Mouse (Mus musculus) megakaryocyte, embryonic 14.5 days (primary cell): Measurements from ENCODE around the gene Nup107. TPM values are rescaled to one million over a fixed set of nuclear protein-coding genes. Genes with fewer than 3 reads are reported as not detected.
"Not testable (repeated sequence)": the region's sequence is repeated elsewhere in the genome, so short reads cannot be mapped to it uniquely, and the experiment has no call there.

ENCODE experiments used
- H3K27me3 ChIP-seq: replicated peaks from 2 replicates; pipeline ENCODE3; 2012; ENCODE audit warnings: inconsistent platforms
- H3K36me3 ChIP-seq: replicated peaks from 2 replicates; pipeline ENCODE3; 2012; ENCODE audit warnings: low read length, inconsistent platforms, mixed read lengths
- H3K4me1 ChIP-seq: 2 replicates; pipeline ENCODE4 v1.6.1; 2012; ENCODE audit warnings: inconsistent platforms
- H3K4me3 ChIP-seq: replicated peaks from 2 replicates; pipeline ENCODE3; 2012; ENCODE audit warnings: moderate library complexity, mild to moderate bottlenecking, inconsistent platforms
- H3K9me3 ChIP-seq: 2 replicates; pipeline ENCODE4 v1.6.1; 2012; ENCODE audit warnings: inconsistent platforms
- FLI1 ChIP-seq: IDR thresholded peaks from 2 replicates; pipeline ENCODE4 v1.6.1; 2012; ENCODE audit warnings: low read length, inconsistent platforms, mixed read lengths
- GATA1 ChIP-seq: IDR thresholded peaks from 3 replicates; pipeline ENCODE4 v1.6.1; 2012; ENCODE audit warnings: mixed read lengths, low read length, inconsistent platforms, borderline replicate concordance
- polyA plus RNA-seq: library from polyadenylated mRNA; stranded (reverse); fragments of >175 nt; gene quantifications from 2 replicates; pipeline ENCODE4 v1.2.3, GENCODE M21; 2012; ENCODE audit warnings: low replicate concordance; ENCODE audit not compliant: insufficient read depth

Gene Nup107
- polyA plus RNA-seq, 1 experiment, result 10.8 TPM

DNA sequence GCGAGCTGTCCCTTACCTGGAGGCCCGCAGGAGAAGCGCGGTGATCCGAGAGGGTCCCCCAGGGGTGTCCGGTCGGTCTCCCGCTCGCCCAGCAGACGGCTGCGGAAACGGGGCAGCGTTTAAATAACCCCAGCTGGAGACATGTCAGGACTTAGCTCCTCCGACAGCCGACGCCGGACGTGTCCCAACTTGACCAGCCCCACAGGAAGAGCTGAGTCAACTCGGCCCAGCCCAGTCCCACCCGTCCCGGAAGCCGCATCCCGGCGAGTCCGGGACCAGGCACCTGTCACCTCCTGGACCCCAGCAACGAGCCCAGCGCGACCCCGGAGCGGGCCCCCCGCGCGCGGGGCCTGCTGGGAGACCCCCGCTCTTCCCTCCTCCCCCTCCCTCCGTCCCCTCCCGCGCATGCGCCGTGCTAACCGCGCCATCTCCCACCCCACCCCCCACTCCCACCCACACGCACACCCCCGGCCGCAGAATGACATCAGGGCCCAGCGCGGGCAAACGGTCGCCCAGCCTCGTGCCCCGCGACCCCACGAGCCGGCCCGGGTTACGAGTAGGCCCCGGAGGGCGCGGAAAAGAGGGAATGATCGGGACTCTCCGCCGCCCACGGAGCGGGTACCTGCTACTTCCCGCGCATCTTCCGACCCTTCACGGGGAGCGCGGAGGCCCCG, 82.4 kb downstream of the Nup107 start:
- peak overlapping the region; percentile 94 for H3K4me3 ChIP-seq
- no peaks in the 10 kb centered on the region for H3K27me3 ChIP-seq
- H3K9me3 ChIP-seq, result no peaks in the 10 kb centered on the region
- H3K4me1 ChIP-seq, result peaks cover 65% of the 10 kb centered on the region
- TF ChIP-seq FLI1, result no peak; the same call in 1 of the 2 replicates
- TF ChIP-seq GATA1, result no peak
- H3K36me3 ChIP-seq, result peaks cover 41% of the 10 kb centered on the region

DNA sequence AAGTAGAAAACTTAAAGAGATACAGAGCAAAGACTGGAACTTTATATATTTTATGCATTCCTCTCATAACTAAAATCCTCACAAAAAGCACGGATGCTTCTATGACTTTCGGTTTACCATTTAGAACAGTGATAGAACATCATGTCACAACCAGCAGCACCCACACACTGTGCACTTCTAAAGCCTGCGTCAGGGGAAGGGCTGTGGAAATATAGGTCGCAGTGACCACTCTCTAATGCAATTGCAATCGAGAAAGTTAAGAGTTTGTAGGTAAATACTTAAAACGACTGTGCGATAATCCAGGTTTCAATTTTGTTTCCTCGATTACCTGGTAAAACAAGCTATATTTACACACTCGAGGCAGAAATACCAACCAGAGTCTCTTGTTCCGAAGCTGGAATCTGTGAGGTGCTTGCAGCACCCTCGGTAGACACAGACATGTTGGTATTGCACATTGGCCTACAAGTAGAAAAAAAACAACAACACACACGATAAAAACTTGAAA, 83.1 kb downstream of the Nup107 start:
- Histone ChIP-seq H3K27me3 (no peaks in the 10 kb centered on the region), H3K4me1 (peaks cover 60% of the 10 kb centered on the region), H3K36me3 (peaks cover 48% of the 10 kb centered on the region), H3K9me3 (no peaks in the 10 kb centered on the region), H3K4me3 (peak overlapping the region; percentile 94)
- TF ChIP-seq GATA1, result no peak
- TF ChIP-seq FLI1, result no peak

DNA sequence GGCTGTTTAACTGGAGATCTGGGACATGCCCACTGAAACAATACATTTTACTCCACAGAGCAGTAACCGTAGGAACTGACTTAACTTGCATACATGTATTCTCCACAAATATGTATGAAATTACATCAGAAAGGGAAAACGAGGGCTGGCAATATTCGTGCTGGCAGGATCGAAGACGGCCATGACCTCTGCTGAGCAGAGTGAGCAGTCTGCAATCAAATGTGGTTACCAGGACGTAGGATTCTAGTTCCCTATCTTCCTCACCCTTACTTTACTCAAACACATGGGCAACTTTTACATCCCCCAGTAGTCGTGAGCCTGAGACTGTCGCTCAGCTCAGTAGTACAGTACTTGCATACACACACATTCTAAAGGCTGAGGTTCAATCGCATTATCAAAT, 83.6 kb downstream of the Nup107 start:
- H3K27me3 ChIP-seq, result no peaks in the 10 kb centered on the region
- H3K4me1 ChIP-seq, result peaks cover 54% of the 10 kb centered on the region
- H3K36me3 ChIP-seq, result peaks cover 53% of the 10 kb centered on the region
- no peaks in the 10 kb centered on the region for H3K9me3 ChIP-seq
- TF ChIP-seq GATA1, result no peak
- no peak for TF ChIP-seq FLI1
- peak overlapping the region; percentile 94 for H3K4me3 ChIP-seq

DNA sequence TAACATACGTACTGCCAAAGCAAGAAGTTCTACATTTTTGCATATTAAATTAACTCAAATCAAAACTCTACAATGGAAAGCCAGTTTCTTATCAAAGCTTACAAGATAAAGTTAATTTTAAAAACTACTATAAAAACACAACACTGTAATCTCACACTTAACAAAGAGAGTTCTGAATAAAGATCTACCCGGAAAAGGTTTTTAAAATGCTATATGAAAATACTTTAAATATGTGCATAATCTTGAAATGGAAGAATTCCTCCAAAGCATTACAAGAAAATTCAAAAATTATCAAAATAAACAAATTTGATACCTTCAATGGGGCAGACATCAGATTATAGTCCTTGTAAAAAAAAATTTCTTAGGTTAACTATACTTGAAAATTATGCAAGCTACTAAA, 84.1 kb downstream of the Nup107 start:
- H3K9me3 ChIP-seq, result no peaks in the 10 kb centered on the region
- H3K36me3 ChIP-seq, result peaks cover 58% of the 10 kb centered on the region
- no peaks in the 10 kb centered on the region for H3K27me3 ChIP-seq
- H3K4me3 ChIP-seq, result peak overlapping the region; percentile 94
- peaks cover 50% of the 10 kb centered on the region for H3K4me1 ChIP-seq
- TF ChIP-seq GATA1, result no peak
- TF ChIP-seq FLI1, result no peak

DNA sequence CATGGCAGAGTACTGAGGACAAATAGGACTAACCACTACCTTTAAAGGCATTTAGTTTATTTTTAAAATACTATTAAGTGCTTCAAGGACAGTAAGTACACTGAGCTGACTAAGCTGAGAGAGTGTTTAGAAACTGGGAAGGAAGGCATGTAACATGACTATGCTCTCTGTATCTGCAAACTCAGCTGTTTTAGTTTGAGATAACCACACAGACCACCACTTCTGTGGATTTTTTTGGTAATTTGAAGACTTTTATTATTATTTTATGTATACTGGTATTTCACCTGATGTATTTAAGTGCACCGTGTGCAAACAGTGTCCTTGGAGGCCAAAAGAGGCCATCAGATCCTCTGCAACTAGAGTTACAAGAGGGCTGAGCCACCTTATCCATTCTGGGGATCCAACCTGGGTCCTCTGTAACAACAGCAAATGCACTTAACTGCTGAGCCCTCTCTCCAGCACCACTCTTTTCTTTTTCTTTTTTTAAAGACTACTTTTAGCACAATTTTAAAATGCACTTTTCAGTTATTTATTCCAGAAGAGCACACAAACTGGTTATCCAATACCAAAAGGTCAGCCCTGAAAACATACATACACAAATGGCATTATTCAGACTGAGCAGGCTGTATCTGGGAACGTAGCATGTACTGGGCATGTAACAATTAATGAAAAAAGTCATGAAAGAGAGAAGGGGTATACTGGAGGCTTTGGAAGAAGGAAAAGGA, 85.2 kb downstream of the Nup107 start:
- H3K27me3 ChIP-seq, result no peaks in the 10 kb centered on the region
- TF ChIP-seq GATA1 (no peak), FLI1 (no peak)
- H3K4me1 ChIP-seq, result peaks cover 50% of the 10 kb centered on the region
- no peaks in the 10 kb centered on the region for H3K9me3 ChIP-seq
- peaks cover 69% of the 10 kb centered on the region for H3K36me3 ChIP-seq
- H3K4me3 ChIP-seq, result peak overlapping the region; percentile 87

DNA sequence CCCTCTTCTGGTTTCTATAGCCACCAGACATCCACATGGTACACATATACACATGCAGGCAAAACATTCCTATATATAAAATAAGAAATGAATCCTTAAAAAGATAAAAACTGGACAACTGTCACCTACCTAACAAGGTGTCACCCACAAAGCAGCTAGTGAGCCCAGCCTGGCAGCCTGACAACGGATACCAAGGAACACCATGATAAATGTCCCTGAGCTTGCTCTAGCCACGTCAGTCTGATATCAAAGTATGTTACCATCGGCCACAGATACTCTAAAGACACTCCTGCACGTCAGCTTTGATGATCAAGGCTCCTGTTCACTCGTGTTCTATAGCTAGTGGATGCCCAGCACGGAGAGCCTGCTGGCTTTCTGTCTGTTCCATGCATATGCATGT, 86.1 kb downstream of the Nup107 start:
- Histone ChIP-seq H3K9me3 (no peaks in the 10 kb centered on the region), H3K36me3 (peaks cover 77% of the 10 kb centered on the region), H3K4me3 (peak overlapping the region; percentile 87), H3K4me1 (peaks cover 47% of the 10 kb centered on the region), H3K27me3 (no peaks in the 10 kb centered on the region)
- TF ChIP-seq FLI1, result no peak
- TF ChIP-seq GATA1, result no peak

DNA sequence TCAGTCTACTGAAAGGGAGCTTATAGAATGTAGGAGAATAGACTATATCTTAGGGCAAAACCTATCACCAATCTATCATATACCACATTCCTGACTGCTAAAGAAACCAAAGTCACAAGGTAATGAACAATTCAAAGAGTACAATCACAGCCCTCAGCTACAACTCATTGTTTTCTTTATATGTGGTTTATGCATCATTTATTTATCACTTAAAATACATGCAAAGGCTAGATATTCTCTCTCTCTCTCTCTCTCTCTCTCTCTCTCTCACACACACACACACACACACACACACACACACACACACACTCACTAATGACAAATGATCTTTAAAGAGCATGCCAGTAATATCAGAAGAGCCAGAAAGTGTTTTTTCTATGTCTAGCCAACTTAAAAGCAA, 86.7 kb downstream of the Nup107 start:
- peaks cover 83% of the 10 kb centered on the region for H3K36me3 ChIP-seq
- no peaks in the 10 kb centered on the region for H3K27me3 ChIP-seq
- H3K4me1 ChIP-seq, result peaks cover 43% of the 10 kb centered on the region
- TF ChIP-seq GATA1, result no peak
- TF ChIP-seq FLI1, result no peak
- H3K9me3 ChIP-seq, result no peaks in the 10 kb centered on the region
- H3K4me3 ChIP-seq, result peak overlapping the region; percentile 79

DNA sequence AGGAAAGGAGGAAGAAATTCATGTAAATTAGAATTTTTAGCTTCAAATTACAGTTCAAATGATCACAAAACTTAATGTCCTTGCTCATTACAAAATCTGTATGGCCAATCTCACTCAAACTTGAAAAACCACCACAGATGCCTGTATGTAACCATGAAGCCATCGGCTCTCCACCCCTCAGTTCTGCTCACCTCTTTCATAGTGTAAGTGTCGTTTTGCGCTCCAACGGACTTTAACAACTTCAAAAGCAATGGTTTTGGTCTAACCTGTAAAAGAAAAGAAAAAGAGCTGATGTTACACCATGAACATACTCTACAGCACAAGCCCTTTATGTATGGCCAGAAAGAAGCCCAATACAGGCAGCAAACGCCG, 87.6 kb downstream of the Nup107 start:
- H3K36me3 ChIP-seq, result peaks cover 91% of the 10 kb centered on the region
- no peak overlapping the region for H3K4me3 ChIP-seq
- H3K4me1 ChIP-seq, result peaks cover 43% of the 10 kb centered on the region
- TF ChIP-seq FLI1 (no peak), GATA1 (no peak)
- H3K9me3 ChIP-seq, result no peaks in the 10 kb centered on the region
- no peaks in the 10 kb centered on the region for H3K27me3 ChIP-seq

DNA sequence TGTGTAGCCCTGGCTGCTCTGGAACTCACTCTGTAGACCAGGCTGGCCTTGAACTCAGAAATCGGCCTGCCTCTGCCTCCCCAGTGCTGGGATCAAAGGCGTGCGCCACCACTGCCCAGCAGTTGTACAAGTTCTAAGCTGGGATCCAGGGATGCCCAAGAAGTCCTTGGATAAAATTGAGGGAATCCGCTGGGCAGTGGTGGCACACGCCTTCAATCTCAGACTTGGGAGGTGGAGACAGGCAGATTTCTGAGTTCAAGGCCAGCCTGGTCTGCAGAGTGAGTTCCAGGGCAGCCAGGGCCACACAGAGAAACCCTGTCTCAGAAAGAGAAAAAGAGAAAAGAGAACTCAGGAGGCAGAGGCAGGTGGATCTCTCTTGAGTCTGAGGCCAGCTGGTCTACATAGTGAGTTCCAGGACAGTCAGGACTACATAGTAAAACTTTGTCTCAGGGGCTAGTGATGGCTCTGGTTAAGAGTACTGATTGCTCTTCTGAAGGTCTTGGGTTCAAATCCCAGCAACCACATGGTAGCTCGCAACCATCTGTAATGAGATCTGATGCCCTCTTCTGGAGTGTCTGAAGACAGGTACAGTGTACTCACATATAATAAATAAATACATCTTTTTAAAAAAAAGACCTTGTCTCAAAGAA, 88.1 kb downstream of the Nup107 start:
- H3K27me3 ChIP-seq, H3K4me3 ChIP-seq, H3K9me3 ChIP-seq: not testable (repeated sequence)
- peaks cover 43% of the 10 kb centered on the region for H3K4me1 ChIP-seq
- H3K36me3 ChIP-seq, result peaks cover 96% of the 10 kb centered on the region

DNA sequence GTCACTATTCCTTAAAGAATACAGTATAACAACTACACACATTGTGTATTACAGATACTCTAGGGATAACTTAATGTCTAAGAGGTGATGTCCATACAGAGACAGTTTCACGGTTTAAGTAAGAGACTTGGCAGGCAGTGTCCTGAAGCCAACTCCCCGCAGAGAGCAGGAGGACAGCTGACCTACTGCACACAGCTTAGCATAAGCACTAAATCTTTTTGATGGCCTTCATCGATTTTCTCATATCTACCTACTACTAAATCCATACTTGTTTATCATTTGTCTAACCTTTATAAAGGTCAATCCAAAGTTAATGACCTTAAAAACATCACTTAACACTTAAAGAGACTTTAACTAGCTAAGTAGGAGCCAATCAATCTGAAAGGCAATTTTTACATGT, 89.0 kb downstream of the Nup107 start:
- peaks cover 37% of the 10 kb centered on the region for H3K4me1 ChIP-seq
- no peaks in the 10 kb centered on the region for H3K27me3 ChIP-seq
- H3K9me3 ChIP-seq, result no peaks in the 10 kb centered on the region
- H3K4me3 ChIP-seq, result no peak overlapping the region
- peaks cover 95% of the 10 kb centered on the region for H3K36me3 ChIP-seq
- TF ChIP-seq GATA1 (no peak), FLI1 (no peak)
